Mouse (Mus musculus): Measurements from ENCODE around the gene Gm7356. TPM values are rescaled to one million over a fixed set of nuclear protein-coding genes. Genes with fewer than 3 reads are reported as not detected.

Gene Gm7356
- not detected for total RNA-seq (2023)

DNA sequence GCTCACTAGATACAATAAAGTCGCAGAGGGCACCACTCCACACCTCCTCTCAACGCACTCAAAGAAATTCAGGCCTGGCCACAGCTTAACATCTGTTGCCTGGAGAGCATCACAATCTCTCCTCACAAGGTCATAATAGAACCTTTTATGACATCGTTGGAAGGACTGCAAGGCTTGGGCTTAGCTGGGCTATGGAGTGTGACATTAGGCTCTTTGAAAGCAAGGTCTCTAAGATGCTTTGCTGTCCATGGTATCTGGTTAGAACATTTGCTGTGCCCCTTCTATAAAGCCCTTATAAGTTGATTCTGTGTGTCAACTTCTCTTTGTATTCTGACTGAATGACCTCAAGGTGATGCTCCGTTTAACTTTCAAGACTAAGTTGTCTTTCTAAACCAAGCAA is at the start of gene Gm7356:
Gm7356 (minus strand) TSS at position 101 of the 400 bp plus-strand sequence.

Other genes starting within 250 kb of the Gm7356 start
- gene Afdn, start 243.2 kb downstream of the Gm7356 start, total RNA-seq (2023), result 10 to 100 TPM; 22.0 to 28.1 TPM
- gene Tcte2, start 241.9 kb downstream of the Gm7356 start, total RNA-seq (2023), result under 1 TPM in 1 of 2 experiments, not detected in 1; 0.85 TPM
- gene Gm7168, start 55.3 kb downstream of the Gm7356 start, total RNA-seq (2023), result not detected
- not detected for gene Gm7358, start 55.8 kb upstream of the Gm7356 start, total RNA-seq (2023)
- gene Dact2, start 200.6 kb upstream of the Gm7356 start, total RNA-seq (2023), result not detected